Comparison of ENCODE assay signal across 19 mouse cellular contexts in genomic region chr5:123185966-123186365, GRCm38 (mm10). TPM values are rescaled to one million over a fixed set of nuclear protein-coding genes. Genes with fewer than 3 reads are reported as not detected.
A peak's percentile ranks its signal among the peaks of the same experiment; 100 is the strongest.
DNase-seq lines count a peak whose midpoint lies in the region; ATAC-seq and TF ChIP-seq lines count a peak whose summit lies in the region.
"Had no signal": no experiment of that assay in that cellular context is flagged by ENCODE, and none has a peak within 500 bp of the region (broad histone marks: within the 10 kb centered on the region; RNA-seq: fewer than 3 reads in every experiment).

No protein-coding gene starts in this region.

- intact Hi-C loops in left cerebral cortex, postnatal 4 days (cut with DNase I) = no loop called here

- no peaks in the 10 kb centered on the region for H3K27me3 ChIP-seq in heart, postnatal 0 days (ENCODE audit: control insufficient read depth, insufficient read depth, low read length)
- no peaks in the 10 kb centered on the region; the same call in none of the 2 replicates for H3K27me3 ChIP-seq in heart, embryonic 12.5 days (replicated peaks)
- no peaks in the 10 kb centered on the region for H3K27me3 ChIP-seq in midbrain, embryonic 13.5 days
- H3K27me3 ChIP-seq: forebrain, embryonic 15.5 days; hindbrain, embryonic 12.5 days; midbrain, embryonic 15.5 days had no signal

- TF ChIP-seq EP300 in heart, postnatal 0 days (IDR thresholded peaks at IDR 0.05; ENCODE audit: low read depth) = no peak

- DNase-seq in heart, postnatal 0 days (ENCODE audit: low spot score) = peak; percentile 42
- peak; percentile 62 for DNase-seq in left cerebral cortex, postnatal 4 days
- no peak for DNase-seq in left cerebral cortex, adult 8-10 months (ENCODE audit: low spot score in 2 of 2)
- DNase-seq in testis, postnatal 10 days (ENCODE audit: low spot score) = peak; percentile 69
- no peak for DNase-seq in testis, postnatal 14 days (ENCODE audit: low spot score)
- DNase-seq in kidney, postnatal 36 days = peak; percentile 86 to 87
- DNase-seq: cerebellum, adult 2 months had no signal

- ATAC-seq in heart, postnatal 0 days (ENCODE audit: insufficient read depth, low read depth) = peak; percentile 84
- ATAC-seq in heart, embryonic 12.5 days (ENCODE audit: insufficient number of reproducible peaks, low FRiP score) = no peak
- ATAC-seq in midbrain, embryonic 13.5 days = no peak
- ATAC-seq: CD4-positive, CD25-positive, alpha-beta regulatory T cell, adult 4 months; forebrain, embryonic 15.5 days; intestine, postnatal 0 days; midbrain, embryonic 15.5 days had no signal

- no peak overlapping the region for H3K4me2 ChIP-seq in heart, postnatal 0 days (ENCODE audit: low read depth, low read length)
- no peak overlapping the region for H3K4me2 ChIP-seq in heart, embryonic 12.5 days
- no peak overlapping the region for H3K4me2 ChIP-seq in midbrain, embryonic 13.5 days (replicated peaks)
- H3K4me2 ChIP-seq: forebrain, embryonic 15.5 days; hindbrain, embryonic 12.5 days; midbrain, embryonic 15.5 days had no signal

- no peak overlapping the region for H3K9ac ChIP-seq in heart, postnatal 0 days (replicated peaks; ENCODE audit: low read depth, low read length)
- no peak overlapping the region for H3K9ac ChIP-seq in heart, embryonic 12.5 days
- H3K9ac ChIP-seq in midbrain, embryonic 13.5 days (replicated peaks) = no peak overlapping the region
- H3K9ac ChIP-seq: forebrain, embryonic 15.5 days; hindbrain, embryonic 12.5 days; liver, embryonic 14.5 days; midbrain, embryonic 15.5 days had no signal

- 0 out of 2 replicates have a peak, but pooled peaks cover 4% of the 10 kb centered on the region for H3K4me1 ChIP-seq in heart, postnatal 0 days (ENCODE audit: control insufficient read depth, insufficient read depth)
- 0 out of 2 replicates have a peak, but pooled peaks cover 7% of the 10 kb centered on the region for H3K4me1 ChIP-seq in heart, embryonic 12.5 days (replicated peaks)
- no peaks in the 10 kb centered on the region for H3K4me1 ChIP-seq in midbrain, embryonic 13.5 days (replicated peaks)
- H3K4me1 ChIP-seq: forebrain, embryonic 15.5 days; hindbrain, embryonic 12.5 days; midbrain, embryonic 15.5 days had no signal

- TF ChIP-seq CTCF in heart, postnatal 0 days (IDR thresholded peaks at IDR 0.05; ENCODE audit: low read depth) = no peak

- WGBS in heart, postnatal 0 days = 42% methylated on average over 6 of the region's 6 CpGs
- 49% methylated on average over 6 of the region's 6 CpGs for WGBS in heart, embryonic 12.5 days
- 76% methylated on average over 6 of the region's 6 CpGs for WGBS in midbrain, embryonic 13.5 days

- no peak overlapping the region for H3K27ac ChIP-seq in heart, postnatal 0 days (ENCODE audit: low read depth)
- no peak overlapping the region for H3K27ac ChIP-seq in heart, embryonic 12.5 days (ENCODE audit: poor library complexity, severe bottlenecking)
- no peak overlapping the region for H3K27ac ChIP-seq in midbrain, embryonic 13.5 days
- H3K27ac ChIP-seq: forebrain, embryonic 15.5 days; heart, embryonic 10.5 days; hindbrain, embryonic 12.5 days; liver, embryonic 14.5 days; midbrain, embryonic 15.5 days had no signal

- H3K36me3 ChIP-seq in heart, postnatal 0 days (replicated peaks; ENCODE audit: control insufficient read depth, insufficient read depth, low read length) = no peaks in the 10 kb centered on the region
- H3K36me3 ChIP-seq in heart, embryonic 12.5 days = no peaks in the 10 kb centered on the region
- no peaks in the 10 kb centered on the region for H3K36me3 ChIP-seq in midbrain, embryonic 13.5 days
- H3K36me3 ChIP-seq: forebrain, embryonic 15.5 days; heart, embryonic 10.5 days; hindbrain, embryonic 12.5 days; midbrain, embryonic 15.5 days had no signal

- no peaks in the 10 kb centered on the region; the same call in 1 of the 2 replicates for H3K9me3 ChIP-seq in heart, postnatal 0 days (replicated peaks; ENCODE audit: control insufficient read depth, low read length)
- no peaks in the 10 kb centered on the region for H3K9me3 ChIP-seq in heart, embryonic 12.5 days (replicated peaks)
- no peaks in the 10 kb centered on the region for H3K9me3 ChIP-seq in midbrain, embryonic 13.5 days
- H3K9me3 ChIP-seq: forebrain, embryonic 15.5 days; heart, embryonic 10.5 days; hindbrain, embryonic 12.5 days; midbrain, embryonic 15.5 days had no signal

- no peak overlapping the region for H3K4me3 ChIP-seq in heart, postnatal 0 days (ENCODE audit: low read depth, low read length)
- H3K4me3 ChIP-seq in heart, embryonic 12.5 days = no peak overlapping the region
- H3K4me3 ChIP-seq in midbrain, embryonic 13.5 days (replicated peaks) = no peak overlapping the region
- H3K4me3 ChIP-seq: forebrain, embryonic 15.5 days; heart, embryonic 10.5 days; hindbrain, embryonic 12.5 days; midbrain, embryonic 15.5 days had no signal

RNA-seq across cellular contexts. Expression of gene Hpd, which starts 3.4 kb away (rescaled TPM):
- 0.43 and 0.92 TPM in 2 replicates for total RNA-seq in heart, postnatal 0 days (2014; rRNA removed; ENCODE audit: low replicate concordance)
- not detected in 2 replicates for polyA plus RNA-seq in heart, postnatal 0 days (2015; fragmentation: Nextera tagmentation; extraction: Ambion mirVana)
- polyA plus RNA-seq in heart, embryonic 12.5 days (2016; fragmentation: Nextera tagmentation; extraction: Ambion mirVana) = not detected in 2 replicates
- total RNA-seq in left cerebral cortex, postnatal 4 days (2021) = not detected
- not detected for total RNA-seq in left cerebral cortex, adult 8-10 months (2022)
- polyA plus RNA-seq in midbrain, embryonic 13.5 days (2015; fragmentation: Nextera tagmentation; extraction: Ambion mirVana) = not detected in 2 replicates
- total RNA-seq: layer of hippocampus, postnatal 14 days; left cerebral cortex, postnatal 25 days; MEL had no signal
- polyA plus RNA-seq: CD4-positive, CD25-positive, alpha-beta regulatory T cell, adult 4 months; cerebellum, adult 2 months; forebrain, embryonic 15.5 days; hindbrain, embryonic 12.5 days; midbrain, embryonic 15.5 days had no signal

RNA-seq across cellular contexts. Expression of gene Psmd9, which starts 16.8 kb away (rescaled TPM):
- 11.2 and 19.5 TPM in 2 replicates for total RNA-seq in heart, postnatal 0 days (2014; rRNA removed; ENCODE audit: low replicate concordance)
- 54.0 and 54.9 TPM in 2 replicates for polyA plus RNA-seq in heart, postnatal 0 days (2015; fragmentation: Nextera tagmentation; extraction: Ambion mirVana)
- polyA plus RNA-seq in heart, embryonic 12.5 days (2016; fragmentation: Nextera tagmentation; extraction: Ambion mirVana) = 58.5 and 58.6 TPM in 2 replicates
- 10 to 100 TPM; 34.9 to 39.3 TPM for total RNA-seq in left cerebral cortex, postnatal 4 days (2021)
- total RNA-seq in left cerebral cortex, adult 8-10 months (2022) = 10 to 100 TPM; 24.3 to 36.7 (median 27.7) TPM
- polyA plus RNA-seq in midbrain, embryonic 13.5 days (2015; fragmentation: Nextera tagmentation; extraction: Ambion mirVana) = 72.2 and 74.0 TPM in 2 replicates

RNA-seq across cellular contexts. Expression of gene Setd1b, which starts 44.0 kb away (rescaled TPM):
- 5.5 and 6.1 TPM in 2 replicates for total RNA-seq in heart, postnatal 0 days (2014; rRNA removed; ENCODE audit: low replicate concordance)
- 4.9 and 5.1 TPM in 2 replicates for polyA plus RNA-seq in heart, postnatal 0 days (2015; fragmentation: Nextera tagmentation; extraction: Ambion mirVana)
- 7.4 and 8.1 TPM in 2 replicates for polyA plus RNA-seq in heart, embryonic 12.5 days (2016; fragmentation: Nextera tagmentation; extraction: Ambion mirVana)
- total RNA-seq in left cerebral cortex, postnatal 4 days (2021) = 10 to 100 TPM; 38.5 to 43.9 TPM
- total RNA-seq in left cerebral cortex, adult 8-10 months (2022) = 10 to 100 TPM; 29.3 to 35.8 (median 32.5) TPM
- polyA plus RNA-seq in midbrain, embryonic 13.5 days (2015; fragmentation: Nextera tagmentation; extraction: Ambion mirVana) = 13.3 and 14.1 TPM in 2 replicates

RNA-seq across cellular contexts. Expression of gene Rhof, which starts 53.5 kb away (rescaled TPM):
- 1.4 and 2.1 TPM in 2 replicates for total RNA-seq in heart, postnatal 0 days (2014; rRNA removed; ENCODE audit: low replicate concordance)
- 0.71 and 1.1 TPM in 2 replicates for polyA plus RNA-seq in heart, postnatal 0 days (2015; fragmentation: Nextera tagmentation; extraction: Ambion mirVana)
- polyA plus RNA-seq in heart, embryonic 12.5 days (2016; fragmentation: Nextera tagmentation; extraction: Ambion mirVana) = 1.0 and 1.3 TPM in 2 replicates
- 10 to 100 TPM; 44.0 to 48.8 TPM for total RNA-seq in left cerebral cortex, postnatal 4 days (2021)
- 10 to 100 TPM; 47.7 to 50.4 (median 48.3) TPM for total RNA-seq in left cerebral cortex, adult 8-10 months (2022)
- polyA plus RNA-seq in midbrain, embryonic 13.5 days (2015; fragmentation: Nextera tagmentation; extraction: Ambion mirVana) = 2.6 and 3.3 TPM in 2 replicates

Comparison
In these comparisons a context has a peak if more than half of its experiments do, and no peak if none do; other contexts are left out.
1. DNase-seq: peak in heart, postnatal 0 days (single experiment), left cerebral cortex, postnatal 4 days (single experiment), testis, postnatal 10 days (single experiment) and kidney, postnatal 36 days (2 of 2); none in left cerebral cortex, adult 8-10 months (0 of 2) and testis, postnatal 14 days (single experiment).